Mouse (Mus musculus): ENCODE measurements around the gene Pgm1. TPM values are rescaled to one million over a fixed set of nuclear protein-coding genes. Genes with fewer than 3 reads are reported as not detected.

Pgm1 gene
- polyA plus RNA-seq (2014; fragmentation: Nextera tagmentation; extraction: Ambion mirVana): 47.5 and 48.9 TPM in 2 replicates

DNA sequence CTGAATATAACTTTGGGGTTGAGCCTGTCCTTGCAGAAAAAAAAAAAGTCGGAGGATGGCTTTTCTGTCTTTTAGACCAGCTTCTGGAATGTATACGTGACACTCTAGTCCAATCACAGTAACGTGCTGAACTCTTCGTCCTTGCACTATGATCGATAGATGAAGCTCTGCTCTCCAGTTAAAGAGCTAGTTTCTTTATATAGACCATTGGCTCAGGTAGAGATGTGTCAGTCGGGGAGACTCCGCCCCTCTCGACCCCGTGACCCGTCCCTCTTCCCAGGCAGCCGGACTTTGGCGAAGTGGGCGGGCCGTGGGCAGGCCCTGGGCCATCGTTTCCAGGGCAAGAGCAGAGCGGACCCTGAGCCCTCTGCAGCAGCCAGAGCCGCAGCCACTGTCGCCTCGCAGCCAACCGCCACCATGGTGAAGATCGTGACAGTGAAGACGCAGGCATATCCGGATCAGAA, at the start of gene Pgm1:
Gene Pgm1, plus strand, starts transcription at position 266 of the 464 bp plus-strand sequence.
- Histone ChIP-seq H3K27ac (ENCODE audit: low read depth, low read length) (peak within 1 kb of the TSS; percentile 72), H3K9me3 (ENCODE audit: control insufficient read depth, low read length) (no peaks in the 10 kb centered on the region), H3K36me3 (ENCODE audit: control insufficient read depth, insufficient read depth, low read length) (no peaks in the 10 kb centered on the region), H3K4me2 (replicated peaks; ENCODE audit: low read depth, low read length) (peak within 1 kb of the TSS; percentile 95), H3K4me1 (replicated peaks; ENCODE audit: control insufficient read depth, insufficient read depth, low read length) (no peaks in the 10 kb centered on the region), H3K9ac (ENCODE audit: low read depth, low read length) (peak within 1 kb of the TSS; percentile 63), H3K4me3 (ENCODE audit: low read depth, low read length) (peak within 1 kb of the TSS; percentile 61), H3K27me3 (ENCODE audit: control insufficient read depth, insufficient read depth, low read length) (no peaks in the 10 kb centered on the region)
- WGBS: 7% methylated on average over 23 of the region's 23 CpGs
- DNase-seq (ENCODE audit: low spot score): peak; percentile 71
- ATAC-seq (ENCODE audit: low FRiP score): peak; percentile 89

DNA sequence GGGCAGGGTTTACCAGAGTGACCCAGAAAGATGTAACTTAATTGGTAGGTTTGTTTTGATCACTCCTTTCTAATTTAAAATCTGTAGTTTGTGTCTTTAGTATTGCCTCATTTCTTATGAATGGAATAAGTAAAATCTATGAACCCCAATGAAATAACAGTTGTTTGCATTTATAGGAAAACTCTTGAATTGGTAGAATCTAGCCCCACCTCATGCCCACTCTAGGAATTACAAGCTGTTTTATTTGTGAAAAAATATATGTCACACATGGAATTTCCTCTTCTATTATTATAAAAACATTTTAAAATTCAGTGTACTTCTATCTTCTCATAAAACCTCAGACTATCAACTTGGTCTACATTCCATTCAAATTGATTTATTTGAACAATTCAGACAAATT, 47.3 kb upstream of the Pgm1 start:
- ATAC-seq (ENCODE audit: low FRiP score): no peak
- Histone ChIP-seq H3K4me1 (replicated peaks; ENCODE audit: control insufficient read depth, insufficient read depth, low read length) (no peaks in the 10 kb centered on the region), H3K4me2 (replicated peaks; ENCODE audit: low read depth, low read length) (no peak overlapping the region), H3K27me3 (ENCODE audit: control insufficient read depth, insufficient read depth, low read length) (no peaks in the 10 kb centered on the region), H3K9ac (ENCODE audit: low read depth, low read length) (no peak overlapping the region), H3K27ac (ENCODE audit: low read depth, low read length) (no peak overlapping the region), H3K4me3 (ENCODE audit: low read depth, low read length) (no peak overlapping the region), H3K9me3 (ENCODE audit: control insufficient read depth, low read length) (no peaks in the 10 kb centered on the region), H3K36me3 (ENCODE audit: control insufficient read depth, insufficient read depth, low read length) (no peaks in the 10 kb centered on the region)
- peak; percentile 49 for DNase-seq (ENCODE audit: low spot score)

DNA sequence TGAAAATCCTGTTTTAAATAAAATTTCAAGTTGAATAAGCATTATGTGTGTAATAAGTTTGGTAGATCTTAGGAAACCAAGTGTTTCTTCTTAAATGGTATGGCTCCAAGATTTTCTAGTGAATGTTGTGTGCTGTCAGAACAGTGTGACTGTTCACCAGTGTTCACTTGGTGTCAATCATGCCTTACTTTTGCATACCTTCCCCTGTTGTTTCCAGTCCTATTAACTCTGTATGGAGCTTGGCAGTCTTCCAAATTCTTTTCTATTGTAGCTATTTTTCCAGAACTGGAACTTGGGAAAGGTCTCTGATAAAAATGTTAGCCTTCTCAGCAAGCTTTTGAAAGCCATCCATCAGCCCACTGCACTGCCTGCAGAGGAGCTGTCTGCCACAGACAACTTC, 46.8 kb upstream of the Pgm1 start:
- Histone ChIP-seq H3K9me3 (ENCODE audit: control insufficient read depth, low read length) (no peaks in the 10 kb centered on the region), H3K4me1 (replicated peaks; ENCODE audit: control insufficient read depth, insufficient read depth, low read length) (no peaks in the 10 kb centered on the region), H3K36me3 (ENCODE audit: control insufficient read depth, insufficient read depth, low read length) (no peaks in the 10 kb centered on the region), H3K9ac (ENCODE audit: low read depth, low read length) (no peak overlapping the region), H3K27me3 (ENCODE audit: control insufficient read depth, insufficient read depth, low read length) (no peaks in the 10 kb centered on the region), H3K27ac (ENCODE audit: low read depth, low read length) (no peak overlapping the region), H3K4me3 (ENCODE audit: low read depth, low read length) (no peak overlapping the region), H3K4me2 (replicated peaks; ENCODE audit: low read depth, low read length) (no peak overlapping the region)
- DNase-seq (ENCODE audit: low spot score) (no peak), ATAC-seq (ENCODE audit: low FRiP score) (no peak)

DNA sequence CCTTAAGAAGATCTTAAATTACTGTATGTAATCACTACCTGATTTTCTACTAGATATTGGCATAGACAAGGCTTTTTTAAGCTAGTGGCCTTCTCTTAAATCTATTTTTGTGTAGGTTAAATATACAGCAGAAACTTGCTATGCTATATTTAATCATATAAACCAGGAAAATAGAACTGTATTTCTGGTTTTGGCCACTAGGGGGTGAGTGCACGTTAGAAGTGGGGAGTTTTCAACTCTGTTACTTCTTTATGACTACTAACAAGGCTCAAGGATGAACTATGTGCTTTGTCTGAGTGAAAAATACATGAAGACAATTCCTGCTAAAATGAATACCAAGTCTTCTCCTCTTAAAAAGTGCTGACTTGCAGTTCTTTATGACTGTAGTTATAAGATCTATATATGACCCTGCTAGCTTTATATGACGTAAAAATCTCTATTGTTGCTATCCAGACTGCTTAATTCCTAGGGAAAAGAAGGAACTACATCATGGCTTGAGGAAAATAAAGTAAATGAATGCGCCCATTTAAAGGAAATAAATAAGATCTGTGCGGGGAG, 15.2 kb upstream of the Pgm1 start:
- H3K9me3 ChIP-seq (ENCODE audit: control insufficient read depth, low read length): no peaks in the 10 kb centered on the region
- no peaks in the 10 kb centered on the region for H3K4me1 ChIP-seq (replicated peaks; ENCODE audit: control insufficient read depth, insufficient read depth, low read length)
- ATAC-seq (ENCODE audit: low FRiP score) (no peak), DNase-seq (ENCODE audit: low spot score) (peak; percentile 71)
- H3K4me3 ChIP-seq (ENCODE audit: low read depth, low read length): no peak overlapping the region
- 71% methylated on average over 4 of the region's 4 CpGs for WGBS
- no peak overlapping the region for H3K27ac ChIP-seq (ENCODE audit: low read depth, low read length)
- H3K36me3 ChIP-seq (ENCODE audit: control insufficient read depth, insufficient read depth, low read length): no peaks in the 10 kb centered on the region
- no peak overlapping the region for H3K4me2 ChIP-seq (replicated peaks; ENCODE audit: low read depth, low read length)
- no peak overlapping the region for H3K9ac ChIP-seq (ENCODE audit: low read depth, low read length)
- no peaks in the 10 kb centered on the region for H3K27me3 ChIP-seq (ENCODE audit: control insufficient read depth, insufficient read depth, low read length)

DNA sequence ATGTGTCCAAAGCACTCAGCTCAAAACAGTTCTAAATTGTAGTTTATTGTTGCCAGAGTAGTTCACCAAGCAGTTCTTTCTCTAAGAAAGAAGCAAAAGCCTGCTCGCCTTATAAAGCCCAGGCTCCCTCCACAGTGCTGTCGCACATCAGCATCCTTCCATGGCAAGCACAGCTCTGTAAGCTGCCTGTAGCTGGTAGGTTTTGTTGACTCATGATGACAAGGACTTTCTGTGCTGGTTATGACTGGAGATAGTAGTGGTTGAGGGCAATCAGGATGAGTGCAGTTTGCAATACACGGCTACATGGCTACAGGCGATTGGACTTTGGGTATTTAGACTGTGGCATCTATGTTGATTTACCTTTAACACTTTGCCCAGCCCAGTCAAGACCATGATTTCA, 2.8 kb upstream of the Pgm1 start:
- DNase-seq (ENCODE audit: low spot score) (no peak), ATAC-seq (ENCODE audit: low FRiP score) (no peak)
- Histone ChIP-seq H3K27ac (ENCODE audit: low read depth, low read length) (no peak overlapping the region), H3K4me2 (replicated peaks; ENCODE audit: low read depth, low read length) (no peak overlapping the region), H3K4me3 (ENCODE audit: low read depth, low read length) (no peak overlapping the region), H3K9ac (ENCODE audit: low read depth, low read length) (no peak overlapping the region), H3K27me3 (ENCODE audit: control insufficient read depth, insufficient read depth, low read length) (no peaks in the 10 kb centered on the region), H3K36me3 (ENCODE audit: control insufficient read depth, insufficient read depth, low read length) (no peaks in the 10 kb centered on the region), H3K9me3 (ENCODE audit: control insufficient read depth, low read length) (no peaks in the 10 kb centered on the region), H3K4me1 (replicated peaks; ENCODE audit: control insufficient read depth, insufficient read depth, low read length) (no peaks in the 10 kb centered on the region)
- 92% methylated on average over 4 of the region's 4 CpGs for WGBS

DNA sequence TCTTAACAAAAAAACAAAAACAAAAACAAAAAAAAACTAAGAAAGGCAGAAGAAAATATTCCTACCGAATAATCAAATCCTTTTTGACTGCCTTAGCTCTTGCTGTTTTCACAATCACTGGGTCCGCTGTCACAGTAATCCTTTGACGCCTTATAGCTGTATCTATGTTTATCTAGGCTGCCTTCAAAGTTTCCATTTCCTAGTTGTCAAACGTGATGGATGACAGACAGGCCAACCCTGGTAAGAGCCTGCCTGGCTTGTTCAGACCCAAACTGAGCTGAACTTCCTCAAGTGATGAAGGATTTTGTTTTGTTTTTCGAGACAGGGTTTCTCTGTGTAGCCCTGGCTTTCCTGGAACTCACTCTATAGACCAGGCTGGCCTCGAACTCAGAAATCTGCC, 693 bp upstream of the Pgm1 start:
- Histone ChIP-seq H3K27me3 (ENCODE audit: control insufficient read depth, insufficient read depth, low read length) (no peaks in the 10 kb centered on the region), H3K4me3 (ENCODE audit: low read depth, low read length) (no peak overlapping the region), H3K4me1 (replicated peaks; ENCODE audit: control insufficient read depth, insufficient read depth, low read length) (no peaks in the 10 kb centered on the region), H3K27ac (ENCODE audit: low read depth, low read length) (no peak overlapping the region), H3K9me3 (ENCODE audit: control insufficient read depth, low read length) (no peaks in the 10 kb centered on the region), H3K9ac (ENCODE audit: low read depth, low read length) (no peak overlapping the region), H3K4me2 (replicated peaks; ENCODE audit: low read depth, low read length) (no peak overlapping the region), H3K36me3 (ENCODE audit: control insufficient read depth, insufficient read depth, low read length) (no peaks in the 10 kb centered on the region)
- DNase-seq (ENCODE audit: low spot score) (no peak), ATAC-seq (ENCODE audit: low FRiP score) (no peak)
- 75% methylated on average over 6 of the region's 6 CpGs for WGBS

DNA sequence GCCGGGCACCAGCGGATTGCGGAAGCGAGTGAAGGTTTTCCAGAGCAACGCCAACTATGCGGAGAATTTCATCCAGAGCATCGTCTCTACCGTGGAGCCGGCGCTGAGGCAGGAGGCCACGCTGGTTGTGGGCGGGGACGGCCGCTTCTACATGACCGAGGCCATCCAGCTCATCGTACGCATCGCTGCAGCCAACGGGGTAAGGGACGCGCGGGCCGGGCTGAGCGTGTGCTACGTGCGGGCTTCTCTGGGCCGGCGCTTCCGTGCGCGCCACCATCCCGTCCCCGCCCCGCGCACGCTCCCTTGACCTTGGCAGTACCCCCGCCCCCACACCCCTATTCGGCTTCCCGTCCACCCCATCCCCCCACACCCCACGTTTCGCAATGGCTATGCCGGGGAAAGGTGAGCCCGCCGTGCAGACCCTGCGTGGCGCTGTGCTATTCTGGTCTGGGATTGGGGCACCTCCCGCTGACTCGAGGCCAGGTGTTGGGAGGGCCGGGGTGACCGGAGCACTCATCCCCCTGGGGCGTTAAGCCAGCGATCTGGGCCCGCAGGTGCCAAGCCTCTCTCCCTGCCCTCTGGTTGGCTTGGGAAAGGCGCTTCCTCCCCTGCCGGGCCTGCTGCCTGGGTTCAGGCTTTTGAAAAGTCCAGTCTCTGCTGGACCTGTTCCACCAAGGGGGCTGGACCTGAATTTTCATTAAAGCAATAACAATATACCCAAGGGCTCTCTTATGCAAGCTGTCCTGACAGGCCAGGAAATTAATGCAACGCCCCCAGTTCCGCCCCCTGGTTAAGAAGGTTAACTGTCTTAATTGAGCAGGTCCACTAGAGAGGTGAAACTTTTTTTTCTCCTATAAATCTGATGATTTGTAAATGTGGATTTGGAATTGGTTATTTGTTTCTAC, 651 bp downstream of the Pgm1 start, which contains the start of gene Itgb3bp:
Gene Itgb3bp, minus strand, starts transcription at position 201 of the 905 bp plus-strand sequence.
- peak; percentile 80 for DNase-seq (ENCODE audit: low spot score)
- WGBS: under 1% methylated on average over 53 of the region's 57 CpGs
- Histone ChIP-seq H3K27ac (ENCODE audit: low read depth, low read length) (peak within 1 kb of the TSS; percentile 72), H3K4me3 (ENCODE audit: low read depth, low read length) (peak within 1 kb of the TSS; percentile 61), H3K9ac (ENCODE audit: low read depth, low read length) (peak within 1 kb of the TSS; percentile 63), H3K27me3 (ENCODE audit: control insufficient read depth, insufficient read depth, low read length) (no peaks in the 10 kb centered on the region), H3K4me1 (replicated peaks; ENCODE audit: control insufficient read depth, insufficient read depth, low read length) (no peaks in the 10 kb centered on the region), H3K9me3 (ENCODE audit: control insufficient read depth, low read length) (no peaks in the 10 kb centered on the region), H3K36me3 (ENCODE audit: control insufficient read depth, insufficient read depth, low read length) (no peaks in the 10 kb centered on the region), H3K4me2 (replicated peaks; ENCODE audit: low read depth, low read length) (peak within 1 kb of the TSS; percentile 95)
- ATAC-seq (ENCODE audit: low FRiP score): peak; percentile 94

DNA sequence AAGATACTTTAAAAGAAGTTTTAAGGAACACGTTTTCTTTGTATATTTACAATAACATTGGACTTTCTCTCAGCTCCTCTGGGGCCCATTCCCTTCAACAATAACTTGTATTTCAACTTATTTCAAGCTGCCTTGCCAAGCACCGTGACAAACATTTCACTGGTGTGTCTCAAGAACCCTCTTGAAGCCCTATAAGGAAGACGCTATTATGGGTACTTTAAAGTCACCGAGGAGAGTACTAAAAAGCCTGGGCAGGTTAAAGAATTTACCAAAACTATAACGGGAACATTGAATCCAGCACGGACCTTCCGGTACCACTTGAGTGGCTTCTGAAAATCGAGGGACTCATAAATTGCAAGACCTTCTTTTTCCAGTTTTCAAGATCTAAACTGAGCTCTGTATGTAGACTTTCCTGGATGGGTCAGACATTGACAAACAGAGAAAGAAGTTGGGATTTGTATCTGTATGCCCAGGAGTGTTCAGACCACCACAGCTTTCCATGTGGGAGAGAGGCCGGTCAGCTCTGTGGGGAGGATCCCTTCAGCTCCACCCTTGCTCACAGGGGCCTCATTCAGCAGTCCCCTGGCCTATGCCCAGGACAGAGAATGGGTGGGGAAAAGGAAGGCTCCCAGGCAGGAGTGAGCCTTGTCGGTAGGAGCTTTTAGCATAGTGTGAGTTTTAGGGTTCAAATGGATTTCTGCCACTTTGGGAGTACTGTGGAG, 1.5 kb downstream of the Pgm1 start:
- Histone ChIP-seq H3K4me2 (replicated peaks; ENCODE audit: low read depth, low read length) (no peak overlapping the region; the same call in 1 of the 2 replicates), H3K4me3 (ENCODE audit: low read depth, low read length) (no peak overlapping the region), H3K9ac (ENCODE audit: low read depth, low read length) (no peak overlapping the region), H3K4me1 (replicated peaks; ENCODE audit: control insufficient read depth, insufficient read depth, low read length) (no peaks in the 10 kb centered on the region), H3K27me3 (ENCODE audit: control insufficient read depth, insufficient read depth, low read length) (no peaks in the 10 kb centered on the region), H3K9me3 (ENCODE audit: control insufficient read depth, low read length) (no peaks in the 10 kb centered on the region), H3K36me3 (ENCODE audit: control insufficient read depth, insufficient read depth, low read length) (no peaks in the 10 kb centered on the region), H3K27ac (ENCODE audit: low read depth, low read length) (no peak overlapping the region)
- WGBS: 51% methylated on average over 10 of the region's 10 CpGs
- DNase-seq (ENCODE audit: low spot score) (no peak), ATAC-seq (ENCODE audit: low FRiP score) (no peak)

Measured in hindbrain, embryonic 11.5 days (tissue).